Mouse (Mus musculus) stomach, postnatal 0 days (tissue): ENCODE results near the gene Pgbd5.

Experiments
- CTCF ChIP-seq: IDR thresholded peaks from 2 replicates; pipeline ENCODE4 v1.5.1; 2016; ENCODE audit warnings: antibody characterized with exemption, low read depth, mild to moderate bottlenecking, moderate library complexity
- EP300 ChIP-seq: optimal IDR thresholded peaks from 2 replicates; pipeline ENCODE3; 2016; ENCODE audit warnings: antibody characterized with exemption

DNA sequence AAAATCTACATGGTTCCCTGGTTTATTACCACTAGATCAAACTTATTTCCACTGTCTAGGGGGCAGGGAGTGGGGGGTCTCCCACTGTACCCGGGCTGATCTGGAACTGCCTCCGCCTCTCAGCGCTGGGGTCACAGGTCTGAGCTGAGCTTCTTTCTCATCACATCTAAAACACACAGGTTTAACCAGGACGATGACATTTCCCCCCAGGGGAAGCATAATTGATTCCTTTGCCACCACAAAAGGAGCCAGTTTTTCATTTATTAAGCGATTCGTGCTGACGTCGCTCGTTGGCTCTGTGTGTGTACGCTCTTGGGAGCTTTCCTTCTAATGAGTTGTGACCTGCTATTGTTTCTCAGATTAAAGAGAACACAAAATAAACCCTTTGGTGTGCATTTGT is 21.6 kb upstream of the Pgbd5 start:
- TF ChIP-seq CTCF (no peak), EP300 (no peak)
